Mouse (Mus musculus) MEL-GATA-1-ER (cell line): ENCODE data around the gene Acad8.

Experiments used
- DNase-seq: peaks from one replicate; pipeline ENCODE4 v3.0.0-alpha.2; 2012; ENCODE audit warnings: low read depth; ENCODE audit errors: extremely low read depth

Acad8 gene

DNA sequence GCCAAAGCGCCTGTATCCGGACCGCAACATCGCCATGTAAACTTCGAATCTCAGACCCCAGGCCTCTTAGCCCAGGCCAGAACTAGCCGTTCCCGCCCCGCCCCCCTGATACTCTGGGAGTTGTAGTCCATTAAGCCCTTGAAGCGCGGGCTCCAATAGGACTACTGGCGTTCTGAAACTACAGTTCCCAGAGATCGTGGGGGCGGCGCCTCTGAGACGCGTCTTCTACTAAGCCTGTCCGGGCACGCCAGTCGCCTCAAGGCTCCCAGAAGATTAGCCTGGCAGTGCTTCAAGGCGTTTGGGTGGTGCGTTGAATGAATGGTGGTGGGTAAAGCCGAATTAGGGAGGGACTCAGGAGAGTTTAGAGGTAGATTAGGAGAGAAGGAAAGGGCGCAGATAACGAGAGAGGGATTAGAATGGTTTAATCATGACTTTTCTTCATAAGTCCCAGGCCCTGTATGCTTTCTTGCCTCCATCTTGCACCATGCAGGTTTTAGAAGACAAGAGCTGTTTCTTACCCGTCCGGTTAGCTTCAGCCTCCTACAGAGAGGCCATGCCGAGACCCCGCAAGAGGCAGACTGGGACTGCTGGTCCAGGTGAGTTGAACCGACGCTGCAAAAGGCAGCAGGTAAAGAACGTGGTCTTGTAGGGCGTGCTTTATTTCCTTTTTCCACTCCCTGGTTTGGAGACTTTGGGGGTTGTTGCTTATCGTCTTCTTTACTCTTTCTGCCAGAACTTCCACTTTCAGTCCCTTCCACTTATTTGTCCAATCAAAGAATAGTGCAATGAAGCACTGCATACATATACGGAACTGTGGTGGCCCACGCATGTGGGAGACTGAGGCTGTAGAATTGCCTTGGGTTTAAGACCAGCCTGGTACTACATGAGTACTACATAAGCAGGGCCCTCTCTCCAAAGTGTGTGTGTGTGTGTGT, at the start of gene Acad8, which contains the start of gene Thyn1:
TSS of gene Acad8 (minus strand) at position 106 of the 935 bp plus-strand sequence.
TSS of gene Thyn1 (plus strand) at position 250 of the 935 bp plus-strand sequence.
- DNase-seq = peak; percentile 98

DNA sequence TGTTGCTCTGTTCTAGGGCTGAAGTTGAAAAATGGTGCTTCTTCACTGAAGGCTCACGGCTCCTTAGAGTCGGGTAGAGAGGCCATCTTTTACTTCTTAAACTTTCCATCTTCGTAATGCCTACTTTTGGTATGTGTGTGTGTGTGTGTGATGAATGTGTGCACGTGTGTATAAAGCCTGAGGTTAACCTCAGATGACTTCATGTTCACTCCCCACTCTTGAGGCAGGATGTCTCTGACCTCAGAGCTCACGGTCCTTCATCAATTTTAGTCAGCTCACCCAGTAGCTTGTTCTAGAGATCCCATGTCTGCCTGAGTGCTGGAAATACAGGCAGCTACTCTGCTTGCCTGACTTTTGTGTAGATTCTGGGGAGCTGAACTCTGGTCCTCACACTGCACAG, 44.5 kb upstream of the Acad8 start:
- no peak for DNase-seq

DNA sequence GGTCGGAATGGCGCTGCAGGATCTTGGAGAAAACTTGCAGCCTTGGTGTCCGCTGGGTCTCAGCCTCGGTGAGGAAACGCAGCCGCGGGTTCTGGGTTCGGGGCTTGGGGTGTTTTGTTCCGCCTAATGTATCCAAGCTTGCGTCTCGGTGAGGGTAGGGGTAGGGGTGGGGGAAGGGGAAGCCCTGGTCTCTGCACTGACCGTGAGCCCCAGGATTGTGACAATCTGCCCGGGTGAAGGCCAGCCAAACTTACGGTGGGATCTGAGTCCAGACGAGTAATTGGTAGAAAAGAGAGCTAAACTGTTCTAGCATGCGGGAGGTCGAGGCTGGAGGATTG, 31.4 kb upstream of the Acad8 start:
- DNase-seq = no peak

DNA sequence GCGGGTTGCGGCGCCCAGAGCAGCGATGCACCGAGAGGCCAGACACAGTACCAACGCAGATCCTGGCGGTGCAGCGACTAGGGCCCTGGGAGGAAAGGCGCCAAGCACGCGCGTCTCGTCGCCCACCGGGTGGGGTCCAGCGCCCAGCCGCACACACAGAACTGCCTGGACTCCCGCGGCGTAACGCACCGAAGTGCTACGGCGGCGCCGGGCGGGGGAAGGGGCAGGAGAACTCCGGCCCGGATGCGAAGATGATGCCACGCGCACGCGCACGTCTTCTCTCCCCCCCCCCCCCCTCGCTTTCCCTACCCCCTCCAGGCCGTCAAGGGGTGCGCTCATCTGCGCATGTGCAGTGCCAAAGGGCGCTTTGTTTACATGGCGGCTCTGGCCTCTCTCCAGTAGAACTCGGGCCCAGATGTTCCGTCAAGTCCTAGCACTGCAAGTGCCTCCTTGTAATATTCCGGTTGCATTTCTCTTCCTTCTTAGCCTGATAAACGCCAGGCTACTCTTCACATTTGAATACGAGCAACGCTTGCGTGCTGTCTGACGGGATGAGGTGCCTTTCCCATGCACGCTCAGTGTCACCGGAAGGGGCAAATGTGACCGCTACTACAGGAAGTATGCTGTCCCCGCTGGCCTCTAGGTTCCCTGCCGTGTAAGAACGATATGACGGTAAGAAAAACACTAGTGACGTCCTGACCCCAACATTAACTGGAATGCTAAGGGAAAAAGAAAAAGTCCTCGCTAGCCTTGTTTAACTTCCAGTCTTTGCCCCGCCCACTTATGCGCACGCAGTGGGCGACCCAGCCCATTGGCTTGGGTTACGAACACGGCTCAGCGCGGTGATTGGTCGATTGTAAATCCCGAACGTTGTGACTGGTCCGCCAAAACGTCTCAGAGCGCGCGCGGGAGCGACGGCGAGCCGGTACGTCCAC, 30.7 kb upstream of the Acad8 start, which contains the start of the genes Vps26b and Ncapd3:
TSS of gene Vps26b (minus strand) at position 238 of the 935 bp plus-strand sequence.
TSS of gene Ncapd3 (plus strand) at position 348 of the 935 bp plus-strand sequence.
- peak; percentile 91 for DNase-seq

DNA sequence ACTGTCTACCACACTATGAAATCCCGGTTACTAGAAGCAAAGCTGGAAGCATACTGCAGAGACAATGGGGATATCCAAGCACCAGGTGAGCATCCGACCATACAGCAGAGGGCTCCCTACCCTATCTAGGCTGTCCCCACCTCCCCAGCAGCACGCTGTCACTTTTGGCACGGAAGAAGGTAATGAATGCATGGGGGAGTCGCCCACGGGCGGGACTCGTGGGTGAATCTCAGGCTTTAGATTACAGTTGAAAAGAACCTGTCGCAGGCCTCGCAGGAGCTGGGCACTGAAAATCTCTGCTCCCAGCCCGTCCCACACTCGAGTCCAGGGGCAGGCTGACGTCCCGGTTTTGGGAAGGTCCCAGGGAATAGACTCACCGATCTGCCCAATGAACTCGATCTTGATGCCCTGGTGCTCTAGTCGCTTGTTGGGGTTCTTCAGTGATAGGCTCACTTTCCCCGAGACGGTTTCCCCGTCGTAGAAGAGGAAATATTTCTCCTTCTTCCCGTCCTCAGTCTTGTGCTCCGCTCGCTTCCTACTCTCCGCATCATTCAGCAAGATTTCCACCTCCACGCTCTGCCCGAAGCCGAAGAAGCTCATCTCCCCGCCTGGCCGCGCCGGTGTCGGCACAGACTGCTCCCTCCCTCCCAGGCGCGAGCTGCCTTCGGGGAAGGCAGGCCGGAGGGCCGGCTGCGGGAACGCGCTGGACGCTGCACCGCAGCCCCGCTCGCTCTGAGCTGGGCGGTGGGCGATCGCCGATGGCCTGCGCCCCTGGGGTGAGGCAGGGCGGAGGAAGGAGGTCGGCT, 29.9 kb upstream of the Acad8 start:
- peak; percentile 27 for DNase-seq

DNA sequence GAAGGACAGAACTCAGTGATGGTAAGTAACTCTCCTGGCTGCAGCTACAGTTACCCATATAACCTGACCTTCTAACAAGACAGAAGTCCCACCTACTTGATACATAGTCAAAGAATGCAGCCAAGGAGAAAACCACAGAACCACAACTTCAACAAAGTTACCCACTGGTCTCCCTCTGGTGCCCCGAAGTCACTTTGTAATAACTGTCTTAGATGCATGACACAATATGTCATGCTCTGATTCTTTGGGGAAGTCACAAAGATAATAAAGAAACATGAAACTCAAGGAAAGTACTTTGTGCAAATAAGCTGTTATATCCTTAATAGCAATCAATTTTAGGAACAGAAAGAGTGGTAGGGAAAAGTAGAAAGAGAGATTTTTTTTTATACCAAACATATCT, 27.3 kb upstream of the Acad8 start:
- DNase-seq = peak; percentile 53

DNA sequence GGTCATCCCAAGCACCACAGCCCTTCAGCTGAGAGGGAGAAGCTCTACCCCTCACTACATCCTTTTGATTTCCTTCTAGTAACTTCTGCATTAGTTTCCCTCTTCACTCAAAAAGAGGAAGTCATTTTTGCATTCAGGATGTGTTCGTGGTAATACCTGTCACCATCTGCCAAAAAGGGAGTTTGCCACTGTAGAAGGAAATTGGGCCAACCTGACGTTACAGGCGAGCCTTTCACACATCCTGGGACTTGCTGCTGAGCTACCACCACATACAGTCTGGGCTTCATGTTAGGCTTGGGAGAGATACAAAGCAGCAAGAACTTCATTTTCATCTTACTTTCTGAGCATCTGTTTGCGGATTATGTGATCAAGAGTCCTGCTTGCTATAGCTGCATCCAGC, 24.3 kb upstream of the Acad8 start:
- peak; percentile 89 for DNase-seq

DNA sequence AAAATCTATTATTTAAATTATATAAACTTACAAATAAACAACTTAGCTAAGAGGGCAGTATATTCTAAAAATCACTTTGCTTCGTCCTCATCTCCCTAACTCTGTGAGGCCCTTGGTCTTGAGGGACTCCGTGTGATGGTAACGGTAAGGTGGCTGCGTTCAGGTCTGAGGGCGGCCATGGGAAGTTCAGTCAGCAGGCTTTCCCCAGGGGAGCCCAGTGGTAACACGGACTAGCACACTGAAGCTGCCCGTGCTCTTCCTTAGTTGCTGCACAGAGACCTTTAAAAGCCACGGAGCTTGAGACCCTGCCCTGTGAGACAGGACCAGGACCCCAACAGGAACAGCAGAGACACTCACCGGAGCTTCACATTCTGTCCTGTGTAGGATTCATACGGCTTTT, 19.6 kb upstream of the Acad8 start:
- DNase-seq = no peak

DNA sequence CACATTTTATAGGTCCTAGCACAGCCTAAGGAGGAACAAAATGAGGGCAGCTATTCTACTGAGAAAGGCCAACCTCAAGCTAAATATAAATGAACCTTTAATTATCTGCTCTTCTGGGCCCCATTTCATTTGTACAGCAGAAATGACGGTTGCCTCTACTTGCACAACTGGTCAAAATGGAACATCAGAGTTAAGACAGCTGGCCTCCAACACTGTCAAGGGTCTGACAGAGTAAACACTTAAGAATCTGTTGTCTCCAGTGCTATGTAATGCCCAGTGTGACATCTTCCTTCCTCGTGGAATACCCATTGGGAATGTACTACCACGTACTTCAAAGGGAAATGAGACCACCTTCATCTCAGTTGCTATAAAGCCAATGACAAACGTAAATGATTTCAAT, 12.2 kb upstream of the Acad8 start:
- DNase-seq = no peak

DNA sequence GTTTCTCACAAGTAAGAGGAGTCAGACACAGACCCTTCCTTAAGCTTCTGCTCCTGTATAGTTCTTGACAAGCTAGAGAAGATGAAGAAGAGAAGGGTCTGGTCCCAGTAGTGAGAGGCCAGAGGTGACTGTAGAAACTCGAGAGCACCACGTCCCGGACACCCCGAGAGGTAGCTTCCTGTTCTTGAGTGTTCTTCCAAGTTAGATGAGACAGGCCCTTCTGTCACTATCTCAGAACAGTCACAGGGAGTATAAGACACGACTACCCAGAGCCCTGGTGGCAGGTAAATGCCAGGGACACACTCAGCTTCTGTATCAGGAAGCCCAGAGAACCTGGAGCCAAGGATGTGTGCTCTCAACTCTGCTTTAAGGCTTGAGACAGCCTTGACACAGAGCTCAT, 9.9 kb upstream of the Acad8 start:
- no peak for DNase-seq

DNA sequence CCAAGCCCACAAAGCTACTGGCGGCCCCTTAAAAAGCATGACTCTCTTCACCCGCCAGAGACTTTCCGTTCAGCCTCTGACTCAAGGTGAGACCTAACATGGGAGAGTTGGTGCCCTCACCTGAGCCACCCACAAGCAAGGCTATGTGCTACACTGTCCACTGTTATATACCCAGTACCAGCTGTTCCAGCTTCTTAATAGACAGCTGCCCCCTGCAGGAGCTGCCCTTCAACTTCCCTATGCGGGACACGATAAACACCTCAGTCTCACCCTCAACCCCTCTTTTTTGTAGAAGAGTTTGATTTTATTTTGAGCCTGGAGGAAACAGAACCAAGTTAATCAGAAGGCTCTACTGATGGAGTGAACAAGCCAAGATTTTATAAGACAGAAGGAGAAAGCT, 7.5 kb upstream of the Acad8 start:
- DNase-seq = no peak

DNA sequence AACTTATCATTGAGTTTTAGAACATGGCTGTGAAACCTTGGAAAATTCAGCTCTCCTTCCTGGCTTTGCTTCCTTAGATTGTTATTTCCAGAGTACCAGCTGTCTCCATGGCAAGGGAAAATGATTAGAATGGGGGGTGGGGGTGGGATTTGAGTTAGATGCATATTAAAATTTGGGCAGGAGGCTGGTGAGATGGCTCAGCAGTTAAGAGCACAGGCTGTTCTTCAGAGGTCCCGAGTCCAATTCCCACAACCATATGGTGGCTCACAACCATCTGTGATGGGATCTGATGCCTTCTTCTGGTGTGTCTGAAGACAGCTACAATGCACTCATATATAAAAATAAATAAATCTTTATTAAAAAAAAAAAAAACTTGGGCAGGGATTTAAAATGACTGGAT, 6.6 kb upstream of the Acad8 start:
- no peak for DNase-seq

DNA sequence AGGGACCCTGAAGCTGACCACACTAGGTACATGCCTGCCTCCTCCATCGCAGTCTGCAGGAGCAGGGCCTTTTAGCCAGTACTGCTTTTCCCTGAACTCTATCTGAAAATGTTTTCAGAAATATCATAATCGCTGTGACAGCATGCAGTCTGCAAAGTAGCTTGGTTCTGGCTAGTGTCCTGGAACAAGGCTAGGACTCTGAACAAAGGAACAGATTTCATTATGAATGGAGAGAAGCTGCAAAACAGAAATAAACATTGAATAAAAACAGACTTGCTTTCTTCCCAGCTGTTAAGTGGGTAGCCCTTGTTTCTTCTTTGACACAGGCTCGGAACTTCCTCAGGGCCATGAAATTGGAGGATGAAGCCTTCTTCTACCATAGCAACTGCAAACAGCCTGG, 5.9 kb upstream of the Acad8 start:
- no peak for DNase-seq

DNA sequence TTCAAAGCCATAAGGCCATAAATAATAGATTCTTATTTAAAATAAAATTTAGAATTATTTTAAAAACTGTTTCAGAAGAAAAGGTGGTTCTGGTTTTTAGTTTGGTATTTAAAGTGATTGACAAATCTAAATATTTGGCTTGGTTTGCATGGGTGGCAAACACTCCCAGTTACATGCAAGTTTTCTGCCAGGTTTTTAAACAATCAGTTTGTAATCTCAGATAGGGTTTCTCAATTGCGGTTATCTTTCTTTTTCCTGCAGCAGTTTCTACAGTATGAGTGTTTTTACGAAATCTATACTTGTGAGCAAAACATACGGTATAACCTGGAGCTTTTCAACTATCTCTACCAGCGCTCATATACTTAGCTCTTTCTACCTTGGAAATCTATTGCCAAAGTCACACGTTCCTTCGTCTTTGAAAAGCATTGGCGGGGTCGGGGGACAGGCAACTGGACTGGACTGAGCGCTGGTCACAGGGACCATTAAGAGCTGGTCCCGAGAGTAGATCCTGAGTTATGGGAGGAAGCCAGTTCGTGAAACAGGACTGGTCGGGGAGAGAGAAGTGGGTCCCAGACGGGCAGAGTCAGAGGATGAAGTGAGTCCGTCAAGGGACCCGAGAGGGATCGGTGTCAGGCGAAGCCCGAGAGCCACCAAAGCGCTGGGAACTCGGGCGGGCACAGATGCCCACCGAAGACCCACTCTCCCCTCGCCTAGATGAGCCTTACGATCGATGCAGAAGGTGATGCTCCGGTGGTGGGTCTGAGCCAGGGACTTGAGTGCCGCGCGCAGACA, 501 bp downstream of the Acad8 start:
- no peak for DNase-seq

DNA sequence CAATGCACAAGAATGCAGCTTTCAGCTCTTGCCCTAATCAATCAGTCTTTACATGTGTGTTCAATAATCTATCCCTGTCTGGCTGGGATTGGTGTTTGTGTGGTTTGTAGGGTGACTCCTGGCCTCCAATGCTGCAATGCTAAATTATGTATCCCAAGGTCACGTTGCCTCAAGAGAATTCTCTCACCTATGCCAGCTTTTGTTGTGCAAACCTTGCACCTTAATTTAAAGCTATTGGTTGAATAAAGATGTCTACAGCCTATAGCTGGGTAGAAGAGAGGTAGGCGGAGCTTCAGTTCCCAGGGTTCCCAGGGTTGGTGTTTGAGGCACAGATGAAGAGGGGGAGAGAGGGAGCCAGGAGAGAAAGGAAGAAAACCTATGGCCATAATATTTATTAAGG, 1.9 kb downstream of the Acad8 start:
- no peak for DNase-seq

DNA sequence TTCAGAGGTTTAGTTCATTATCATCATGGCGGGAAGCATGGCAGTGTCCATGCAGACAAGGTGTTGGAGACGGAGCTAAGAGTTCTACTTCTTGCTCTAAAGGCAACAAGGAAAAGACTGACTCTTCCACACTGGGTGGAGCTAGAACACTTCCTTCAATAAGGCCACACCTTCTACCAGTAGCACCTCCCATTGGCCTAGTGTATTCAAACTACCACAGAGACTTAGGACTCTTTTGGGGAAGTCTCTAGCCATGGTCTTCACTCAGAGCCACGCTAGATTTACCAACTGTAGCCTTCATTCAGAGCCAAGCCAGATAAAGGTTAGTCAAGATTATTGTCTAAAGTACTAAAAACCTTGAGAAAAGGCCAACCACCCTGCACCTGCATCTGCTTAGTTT, 2.3 kb downstream of the Acad8 start:
- peak; percentile 93 for DNase-seq

DNA sequence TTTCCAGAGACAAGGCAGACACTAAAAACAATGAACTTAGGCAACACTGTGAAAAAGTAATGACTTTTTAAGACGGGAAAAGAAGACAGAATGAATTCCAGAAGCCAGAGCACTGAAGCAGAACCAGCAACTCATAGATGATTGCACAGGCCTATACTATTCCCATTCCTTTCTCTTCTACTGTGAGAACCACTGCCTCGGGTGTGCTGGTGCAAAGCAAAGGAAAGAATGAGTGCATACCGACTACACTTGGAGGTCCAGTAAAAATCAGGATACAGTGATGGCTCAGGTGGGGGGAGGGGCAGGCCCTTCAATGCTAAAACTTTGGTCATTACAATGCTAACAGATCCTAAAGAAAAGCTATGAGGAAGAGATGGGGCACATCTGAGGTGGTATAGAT, 5.5 kb downstream of the Acad8 start:
- DNase-seq = no peak

DNA sequence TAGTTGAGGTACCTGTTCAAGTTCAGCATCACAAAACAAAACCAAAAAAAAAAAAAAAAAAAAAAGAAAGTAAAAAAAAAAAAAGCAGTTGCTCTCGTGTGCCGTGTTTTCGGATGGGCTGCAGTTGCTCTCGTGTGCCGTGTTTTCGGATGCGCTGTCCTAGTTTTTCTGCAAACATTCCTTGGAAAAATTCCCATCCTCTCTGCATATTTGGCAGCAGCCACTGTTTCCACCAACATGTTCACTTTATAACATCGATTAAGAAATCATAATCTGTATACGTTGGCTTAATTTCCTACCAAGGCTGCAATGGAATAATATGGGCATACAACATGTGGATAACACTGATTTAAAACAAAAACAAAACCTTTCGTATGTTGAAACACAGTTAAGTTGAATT, 6.2 kb downstream of the Acad8 start:
- DNase-seq = no peak

DNA sequence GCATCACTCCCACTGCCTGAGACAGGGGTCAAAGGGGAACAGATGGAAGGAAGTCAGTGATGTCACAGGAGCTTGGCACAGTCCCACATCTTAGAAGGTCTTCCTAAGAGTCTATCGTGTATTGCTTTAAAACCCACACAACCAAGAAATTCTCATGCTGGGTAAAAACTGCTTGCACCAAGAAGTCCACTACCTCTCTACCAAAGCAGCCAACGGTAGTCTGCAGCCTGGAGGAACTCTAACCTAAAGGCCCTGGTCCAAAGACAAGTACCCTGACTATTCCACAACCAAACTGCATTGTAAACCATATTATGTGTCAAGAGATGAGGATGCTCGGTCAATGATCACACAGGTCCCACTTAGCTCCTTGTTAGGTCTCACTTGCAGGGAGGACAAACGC, 9.2 kb downstream of the Acad8 start:
- DNase-seq = no peak

DNA sequence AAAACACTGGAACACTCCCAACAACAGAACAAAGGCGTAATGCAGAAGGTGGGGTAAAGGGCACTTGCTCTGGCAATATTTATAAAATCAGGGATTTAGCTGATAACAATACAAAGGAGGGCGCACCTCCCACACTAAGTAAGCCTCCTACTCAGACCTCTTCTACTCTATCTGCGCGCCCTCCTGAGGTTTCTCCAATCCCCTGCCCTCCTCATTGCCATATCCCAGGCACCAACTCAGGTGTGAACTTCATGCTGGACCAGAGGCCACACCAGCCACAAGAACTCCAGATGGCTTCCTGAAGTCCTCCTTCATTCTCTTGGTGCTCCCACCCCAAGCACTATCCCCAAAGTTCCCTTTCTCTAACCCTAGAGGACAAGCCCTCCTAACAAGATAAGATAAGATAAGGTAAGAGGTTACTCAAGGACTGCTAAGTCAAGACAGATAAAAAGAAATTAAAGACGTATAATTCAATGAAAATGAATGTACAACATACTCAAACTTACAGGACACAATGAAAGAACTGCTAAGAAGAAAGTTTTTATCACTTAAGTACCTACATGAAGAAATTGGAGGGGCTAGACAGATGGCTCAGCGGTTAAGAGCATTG, 13.6 kb downstream of the Acad8 start:
- DNase-seq = no peak
